ENCODE assay signal across 8 mouse cellular contexts in genomic region chr6:38252766-38253735, GRCm38 (mm10). TPM values are rescaled to one million over a fixed set of nuclear protein-coding genes. Genes with fewer than 3 reads are reported as not detected.
DNase-seq lines count a peak whose midpoint lies in the region; ATAC-seq and TF ChIP-seq lines count a peak whose summit lies in the region.

No protein-coding gene starts in this region.

- H3K27me3 ChIP-seq in heart, embryonic 12.5 days (replicated peaks) = no peaks in the 10 kb centered on the region
- H3K27me3 ChIP-seq in G1E (ENCODE audit: insufficient read depth, low read length) = peaks cover 74% of the 10 kb centered on the region
- 0 out of 2 replicates have a peak, but pooled peaks cover 3% of the 10 kb centered on the region for H3K27me3 ChIP-seq in forebrain, embryonic 13.5 days
- no peaks in the 10 kb centered on the region for H3K27me3 ChIP-seq in limb, embryonic 13.5 days

- H3K4me1 ChIP-seq in heart, embryonic 12.5 days (replicated peaks) = peaks cover 20% of the 10 kb centered on the region
- H3K4me1 ChIP-seq in G1E (ENCODE audit: insufficient read depth, low read depth, low read length) = peaks cover 18% of the 10 kb centered on the region
- peaks cover 37% of the 10 kb centered on the region for H3K4me1 ChIP-seq in forebrain, embryonic 13.5 days
- peaks cover 27% of the 10 kb centered on the region for H3K4me1 ChIP-seq in limb, embryonic 13.5 days

- H3K4me2 ChIP-seq in heart, embryonic 12.5 days = peak overlapping the region; percentile 94
- peak overlapping the region; percentile 81 for H3K4me2 ChIP-seq in forebrain, embryonic 13.5 days
- peak overlapping the region; percentile 71 for H3K4me2 ChIP-seq in limb, embryonic 13.5 days (replicated peaks)

- no peaks in the 10 kb centered on the region for H3K36me3 ChIP-seq in heart, embryonic 12.5 days
- H3K36me3 ChIP-seq in G1E (replicated peaks) = no peaks in the 10 kb centered on the region
- no peaks in the 10 kb centered on the region for H3K36me3 ChIP-seq in forebrain, embryonic 13.5 days (ENCODE audit: poor library complexity, severe bottlenecking)
- no peaks in the 10 kb centered on the region for H3K36me3 ChIP-seq in limb, embryonic 13.5 days

- H3K9me3 ChIP-seq in heart, embryonic 12.5 days (replicated peaks) = no peaks in the 10 kb centered on the region
- no peaks in the 10 kb centered on the region for H3K9me3 ChIP-seq in G1E (replicated peaks)
- H3K9me3 ChIP-seq in forebrain, embryonic 13.5 days (replicated peaks) = no peaks in the 10 kb centered on the region
- H3K9me3 ChIP-seq in limb, embryonic 13.5 days = no peaks in the 10 kb centered on the region

- no peak for DNase-seq in heart, postnatal 4 days
- DNase-seq in G1E (ENCODE audit: low spot score) = no peak
- peak; percentile 44 for DNase-seq in retina, embryonic 14.5 days (ENCODE audit: low spot score)
- DNase-seq in frontal cortex, postnatal 10 days (ENCODE audit: low spot score in 2 of 2) = no peak
- DNase-seq in layer of hippocampus, postnatal 36 days = no peak

- WGBS in heart, embryonic 12.5 days = 19% methylated on average over 19 of the region's 19 CpGs
- WGBS in forebrain, embryonic 13.5 days = 4% methylated on average over 19 of the region's 19 CpGs
- WGBS in limb, embryonic 13.5 days = 6% methylated on average over 19 of the region's 19 CpGs

- H3K4me3 ChIP-seq in heart, embryonic 12.5 days = peak overlapping the region; percentile 86
- H3K4me3 ChIP-seq in G1E (ENCODE audit: low read depth, low read length) = peak overlapping the region; percentile 67; the same call in 1 of the 2 replicates
- peak overlapping the region; percentile 92 for H3K4me3 ChIP-seq in forebrain, embryonic 13.5 days
- H3K4me3 ChIP-seq in limb, embryonic 13.5 days = peak overlapping the region; percentile 86

- H3K9ac ChIP-seq in heart, embryonic 12.5 days = peak overlapping the region; percentile 93
- peak overlapping the region; percentile 99 for H3K9ac ChIP-seq in forebrain, embryonic 13.5 days
- H3K9ac ChIP-seq in limb, embryonic 13.5 days = peak overlapping the region; percentile 97

- TF ChIP-seq CTCF in G1E (IDR thresholded peaks at IDR 0.05; ENCODE audit: low read depth, low read length) = no peak

- no peak for ATAC-seq in heart, embryonic 12.5 days (ENCODE audit: insufficient number of reproducible peaks, low FRiP score)
- no peak for ATAC-seq in G1E (ENCODE audit: extremely low read depth, insufficient number of reproducible peaks, low FRiP score, poor library complexity, severe bottlenecking)
- ATAC-seq in forebrain, embryonic 13.5 days = peak; percentile 8
- ATAC-seq in limb, embryonic 13.5 days (ENCODE audit: low FRiP score, low read depth) = no peak

- peak overlapping the region; percentile 31 for H3K27ac ChIP-seq in heart, embryonic 12.5 days (ENCODE audit: poor library complexity, severe bottlenecking)
- H3K27ac ChIP-seq in forebrain, embryonic 13.5 days = peak overlapping the region; percentile 93
- peak overlapping the region; percentile 80 for H3K27ac ChIP-seq in limb, embryonic 13.5 days

RNA-seq across cellular contexts. Expression of gene D630045J12Rik, which starts 0.8 kb away (rescaled TPM):
- 2.6 and 3.0 TPM in 2 replicates for polyA plus RNA-seq in heart, embryonic 12.5 days (2016; fragmentation: Nextera tagmentation; extraction: Ambion mirVana)
- 1 to 10 TPM; 3.7 to 3.9 TPM for total RNA-seq in heart, postnatal 4 days (2021)
- total RNA-seq in G1E (2014; fragmentation: Nextera tagmentation) (not detected in 2 replicates), G1E (2017) (0.38 and 0.41 TPM in 2 replicates)
- 0.01 TPM in 2 replicates for polyA plus RNA-seq in G1E (2012)
- 10.9 and 12.4 TPM in 2 replicates for polyA plus RNA-seq in forebrain, embryonic 13.5 days (2015; fragmentation: Nextera tagmentation; extraction: Ambion mirVana)
- 8.1 and 8.2 TPM in 2 replicates for polyA plus RNA-seq in limb, embryonic 13.5 days (2015; fragmentation: Nextera tagmentation; extraction: Ambion mirVana)
- total RNA-seq in layer of hippocampus, postnatal 36 days (2021) = 10 to 100 TPM; 37.0 to 39.5 TPM

RNA-seq across cellular contexts. Expression of gene Zc3hav1l, which starts 46.0 kb away (rescaled TPM):
- polyA plus RNA-seq in heart, embryonic 12.5 days (2016; fragmentation: Nextera tagmentation; extraction: Ambion mirVana) = 15.6 and 16.5 TPM in 2 replicates
- total RNA-seq in heart, postnatal 4 days (2021) = 10 to 100 TPM; 10.2 to 10.4 TPM
- total RNA-seq in G1E (2014; fragmentation: Nextera tagmentation) (28.5 and 30.6 TPM in 2 replicates), G1E (2017) (4.5 and 5.6 TPM in 2 replicates)
- polyA plus RNA-seq in G1E (2012) = 7.3 and 7.5 TPM in 2 replicates
- 8.2 and 8.7 TPM in 2 replicates for polyA plus RNA-seq in forebrain, embryonic 13.5 days (2015; fragmentation: Nextera tagmentation; extraction: Ambion mirVana)
- polyA plus RNA-seq in limb, embryonic 13.5 days (2015; fragmentation: Nextera tagmentation; extraction: Ambion mirVana) = 13.9 and 15.0 TPM in 2 replicates
- total RNA-seq in layer of hippocampus, postnatal 36 days (2021) = 1 to 10 TPM; 4.3 to 4.9 TPM

Comparison
In these comparisons a context has a peak if more than half of its experiments do, and no peak if none do; other contexts are left out.
1. H3K27ac ChIP-seq: peak in every context shown above with its lines; median percentile 93 in forebrain, embryonic 13.5 days; 80 in limb, embryonic 13.5 days; 31 in heart, embryonic 12.5 days.